Mouse (Mus musculus) C2C12 (cell line): ENCODE measurements around the gene Mettl26. TPM values are rescaled to one million over a fixed set of nuclear protein-coding genes. Genes with fewer than 3 reads are reported as not detected.
"Not testable (repeated sequence)": the region's sequence is repeated elsewhere in the genome, so short reads cannot be mapped to it uniquely, and the experiment has no call there.

Experiments used
- H3K27me3 ChIP-seq: one replicate; pipeline ENCODE4 v1.6.1; 2011; ENCODE audit not compliant: control insufficient read depth, insufficient read depth, insufficient read length
- H3K36me3 ChIP-seq: one replicate; pipeline ENCODE4 v1.6.1; 2011; ENCODE audit not compliant: control insufficient read depth, insufficient read depth
- H3K4me3 ChIP-seq: one replicate; pipeline ENCODE4 v1.5.1; 2011; ENCODE audit warnings: mild to moderate bottlenecking, control low read depth; ENCODE audit not compliant: poor library complexity, insufficient read depth, severe bottlenecking
- H3K79me2 ChIP-seq: one replicate; pipeline ENCODE4 v1.6.1; 2011; ENCODE audit not compliant: control insufficient read depth, insufficient read depth
- H3K79me3 ChIP-seq: one replicate; pipeline ENCODE4 v1.6.1; 2011; ENCODE audit warnings: low read depth, control low read depth
- H3ac ChIP-seq: one replicate; pipeline ENCODE3; 2011; ENCODE audit warnings: low read depth; ENCODE audit not compliant: control insufficient read depth, insufficient read length
- CEBPB ChIP-seq: IDR thresholded peaks from one replicate; pipeline ENCODE4 v1.6.1; 2011; ENCODE audit warnings: low read depth, mild to moderate bottlenecking, control low read depth, moderate library complexity
- CTCF ChIP-seq: IDR thresholded peaks from one replicate; pipeline ENCODE4 v1.5.1; 2011; ENCODE audit not compliant: control insufficient read depth, insufficient read depth, insufficient read length
- FOSL1 ChIP-seq: IDR thresholded peaks from one replicate; pipeline ENCODE4 v1.8.0; 2011; ENCODE audit warnings: mild to moderate bottlenecking, low read length; ENCODE audit not compliant: poor library complexity, insufficient read depth, severe bottlenecking
- MAX ChIP-seq: IDR thresholded peaks from one replicate; pipeline ENCODE4 v1.6.1; 2011; ENCODE audit warnings: mild to moderate bottlenecking, control low read depth
- MYOD1 ChIP-seq: IDR thresholded peaks from one replicate; pipeline ENCODE4 v1.6.1; 2011; ENCODE audit warnings: low read depth; ENCODE audit not compliant: control insufficient read depth, insufficient read length
- MYOG ChIP-seq: IDR thresholded peaks from one replicate; pipeline ENCODE4 v1.6.1; 2011; ENCODE audit not compliant: control insufficient read depth, insufficient read length; ENCODE audit errors: extremely low read depth
- USF1 ChIP-seq: IDR thresholded peaks from one replicate; pipeline ENCODE4 v1.6.1; 2011; ENCODE audit warnings: low read depth, mild to moderate bottlenecking, control low read depth, moderate library complexity
- polyA plus RNA-seq: library from polyadenylated mRNA; unstranded; fragments of >200 nt; fragmentation: generic; extraction: Trizol; gene quantifications from one replicate; pipeline ENCODE4 v1.2.1, GENCODE M21; 2012; ENCODE audit warnings: missing spikeins

The Mettl26 gene
- polyA plus RNA-seq, 1 experiment: 25.0 TPM

GRCm38 (mm10) chr17:25868601-25869191 is 6.2 kb upstream of the Mettl26 start, which contains the start of gene Mcrip2:
TSS of gene Mcrip2 (minus strand) at chr17:25868764.
- Histone ChIP-seq H3K79me3 (no peaks in the 10 kb centered on the region), H3K36me3 (no peaks in the 10 kb centered on the region), H3K27me3 (no peaks in the 10 kb centered on the region), H3K79me2 (peaks cover 9% of the 10 kb centered on the region), H3K4me3 (peak within 1 kb of the TSS; percentile 45), H3ac (peak within 1 kb of the TSS; percentile 75)
- TF ChIP-seq USF1 (no peak), MYOG (no peak), MYOD1 (no peak), MAX (no peak), CEBPB (no peak), FOSL1 (no peak), CTCF (no peak)

DNA sequence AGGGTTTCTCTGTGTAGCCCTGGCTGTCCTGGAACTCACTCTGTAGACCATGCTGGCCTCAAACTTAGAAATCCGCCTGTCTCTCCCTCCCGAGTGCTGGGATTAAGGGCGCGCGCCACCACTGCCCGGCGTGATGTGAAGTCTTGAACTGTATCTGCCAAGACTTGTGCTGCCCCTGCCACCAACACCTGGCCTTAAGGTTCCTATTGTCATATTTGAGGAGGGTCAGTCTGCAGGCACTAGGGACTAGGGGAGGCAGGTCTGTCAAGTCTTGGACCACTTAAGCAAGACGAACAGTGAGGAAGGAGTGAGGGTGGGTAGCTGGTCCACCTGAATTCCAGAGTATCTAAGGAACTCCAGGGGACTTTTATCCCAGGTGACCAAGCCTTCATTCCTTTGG is 5.4 kb upstream of the Mettl26 start:
- Histone ChIP-seq H3ac (no peak overlapping the region), H3K79me2 (peaks cover 9% of the 10 kb centered on the region), H3K4me3 (no peak overlapping the region), H3K36me3 (no peaks in the 10 kb centered on the region), H3K27me3 (no peaks in the 10 kb centered on the region), H3K79me3 (no peaks in the 10 kb centered on the region)
- TF ChIP-seq CEBPB: no peak
- no peak for TF ChIP-seq CTCF
- TF ChIP-seq MYOG: no peak
- TF ChIP-seq FOSL1: no peak
- TF ChIP-seq USF1: no peak
- TF ChIP-seq MYOD1: no peak
- TF ChIP-seq MAX: no peak

- H3K27me3 ChIP-seq: no peaks in the 10 kb centered on the region
- peaks cover 9% of the 10 kb centered on the region for H3K79me2 ChIP-seq
- no peaks in the 10 kb centered on the region for H3K79me3 ChIP-seq
- no peak for TF ChIP-seq CTCF
- no peak for TF ChIP-seq MYOD1
- no peak for TF ChIP-seq USF1
- no peak for TF ChIP-seq CEBPB
- TF ChIP-seq MAX: no peak
- no peak for TF ChIP-seq MYOG
- no peak for TF ChIP-seq FOSL1
- no peak overlapping the region for H3K4me3 ChIP-seq
- no peaks in the 10 kb centered on the region for H3K36me3 ChIP-seq
- no peak overlapping the region for H3ac ChIP-seq
Observed at GRCm38 (mm10) chr17:25869954-25870353, 4.9 kb upstream of the Mettl26 start.

DNA sequence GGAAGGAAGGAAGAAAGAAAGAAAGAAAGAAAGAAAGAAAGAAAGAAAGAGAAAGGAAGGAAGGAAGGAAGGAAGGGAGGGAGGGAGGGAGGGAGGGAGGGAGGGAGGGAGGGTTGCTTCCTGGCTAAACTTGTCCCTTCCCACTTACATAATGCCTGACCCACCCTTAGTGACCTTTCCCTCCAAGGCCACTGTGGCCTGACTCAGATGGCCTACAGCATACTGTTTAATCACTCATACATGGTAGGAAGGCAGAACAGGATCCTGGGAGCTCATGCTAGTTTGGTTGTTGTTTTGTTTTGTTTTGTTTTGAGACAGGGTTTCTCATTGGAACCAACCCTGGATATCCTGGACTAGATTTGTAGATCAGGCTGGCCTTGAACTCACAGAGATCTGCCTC is 3.3 kb upstream of the Mettl26 start:
- H3K79me3 ChIP-seq, H3K4me3 ChIP-seq, H3ac ChIP-seq, H3K27me3 ChIP-seq, H3K36me3 ChIP-seq: not testable (repeated sequence)
- H3K79me2 ChIP-seq: peaks cover 16% of the 10 kb centered on the region

DNA sequence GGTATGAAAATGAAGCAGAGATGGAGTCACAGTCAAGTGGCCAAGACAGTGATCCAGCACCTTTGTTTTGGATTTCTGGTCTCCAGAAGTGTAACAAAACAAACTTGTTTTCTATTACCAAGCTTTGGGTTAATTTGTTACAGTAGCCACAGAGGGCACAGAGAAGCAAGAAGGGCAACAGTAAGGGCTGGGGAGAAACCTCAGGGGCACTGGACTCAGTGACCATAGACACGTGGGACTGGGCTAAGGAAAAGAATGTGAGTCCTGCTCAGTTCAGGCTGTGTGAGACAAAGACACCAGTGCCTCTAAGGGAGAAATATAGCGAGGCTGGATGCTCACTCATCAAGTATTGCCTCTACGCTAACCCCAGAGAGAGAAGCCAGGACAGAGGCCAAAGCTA is 2.2 kb upstream of the Mettl26 start:
- Histone ChIP-seq H3K4me3 (no peak overlapping the region), H3K79me2 (peaks cover 14% of the 10 kb centered on the region), H3ac (no peak overlapping the region), H3K27me3 (no peaks in the 10 kb centered on the region), H3K79me3 (no peaks in the 10 kb centered on the region), H3K36me3 (no peaks in the 10 kb centered on the region)
- TF ChIP-seq MYOG (no peak), MAX (no peak), MYOD1 (no peak), USF1 (no peak), FOSL1 (no peak), CTCF (no peak), CEBPB (no peak)

GRCm38 (mm10) chr17:25873405-25874147 is 1.3 kb upstream of the Mettl26 start:
- Histone ChIP-seq H3ac (no peak overlapping the region), H3K79me3 (no peaks in the 10 kb centered on the region), H3K36me3 (peaks cover 4% of the 10 kb centered on the region), H3K27me3 (no peaks in the 10 kb centered on the region), H3K4me3 (no peak overlapping the region), H3K79me2 (peaks cover 8% of the 10 kb centered on the region)
- TF ChIP-seq MYOG (no peak), MAX (no peak)
